Mouse (Mus musculus): ENCODE results near the gene Gm45753. TPM values are rescaled to one million over a fixed set of nuclear protein-coding genes. Genes with fewer than 3 reads are reported as not detected.

The Gm45753 gene
- total and polyA plus RNA-seq, 3 experiments: not detected

DNA sequence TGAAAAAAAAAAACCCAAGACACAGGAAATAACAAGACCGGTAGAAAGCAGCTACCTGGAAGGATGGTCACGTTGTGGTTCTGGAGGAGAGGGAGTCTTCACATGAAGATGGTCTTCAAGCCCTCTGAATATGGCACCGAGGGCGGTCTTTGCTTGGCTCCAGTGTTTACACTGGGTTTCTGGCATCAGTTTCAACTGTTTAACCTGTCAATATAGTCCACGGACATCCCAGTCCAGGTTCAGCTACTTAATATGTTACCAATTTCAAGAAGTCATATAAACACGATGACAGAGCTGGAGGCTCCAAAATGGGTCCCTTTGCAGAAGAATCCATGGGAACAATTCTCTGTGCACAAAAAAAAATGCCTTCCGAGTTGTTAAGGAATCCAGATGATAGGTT, 13.6 kb downstream of the Gm45753 start, which contains the start of gene Klkb1:
Gene Klkb1, minus strand, starts transcription at position 173 of the 400 bp plus-strand sequence.
- Histone ChIP-seq H3K4me3 (no peak within 1 kb of the TSS), H3K27ac (no peak within 1 kb of the TSS), H3K9ac (ENCODE audit: low read depth, low read length) (no peak within 1 kb of the TSS), H3K79me2 (replicated peaks; ENCODE audit: control insufficient read depth, insufficient read depth, low read length) (no peaks in the 10 kb centered on the region), H3K4me1 (ENCODE audit: control insufficient read depth, insufficient read depth, low read length) (no peaks in the 10 kb centered on the region), H3K36me3 (ENCODE audit: control insufficient read depth, insufficient read depth, low read length) (no peaks in the 10 kb centered on the region), H3K27me3 (ENCODE audit: control insufficient read depth, insufficient read depth, low read length) (no peaks in the 10 kb centered on the region)
- intact Hi-C loops (cut with DNase I): no loop called here
- no peak for DNase-seq
- 81% methylated on average over 7 of the region's 7 CpGs for WGBS
- no peak for TF ChIP-seq POLR2A (IDR thresholded peaks at IDR 0.05; ENCODE audit: insufficient read depth, low read depth, low read length)
- no peak for TF ChIP-seq EP300 (IDR thresholded peaks at IDR 0.05; ENCODE audit: insufficient read depth, low read depth, low read length)
- no peak for TF ChIP-seq CTCF (IDR thresholded peaks at IDR 0.05)

- TF ChIP-seq POLR2A (IDR thresholded peaks at IDR 0.05; ENCODE audit: insufficient read depth, low read depth, low read length) (no peak), CTCF (IDR thresholded peaks at IDR 0.05) (no peak), EP300 (IDR thresholded peaks at IDR 0.05; ENCODE audit: insufficient read depth, low read depth, low read length) (no peak)
These were observed 16.5 kb downstream of the Gm45753 start for GRCm38 (mm10) chr8:45291790-45292189.

GRCm38 (mm10) chr8:45281630-45282029, 26.6 kb downstream of the Gm45753 start:
- 78% methylated on average over 8 of the region's 8 CpGs for WGBS
- TF ChIP-seq EP300 (IDR thresholded peaks at IDR 0.05; ENCODE audit: insufficient read depth, low read depth, low read length) (no peak), CTCF (IDR thresholded peaks at IDR 0.05) (no peak), POLR2A (IDR thresholded peaks at IDR 0.05; ENCODE audit: insufficient read depth, low read depth, low read length) (no peak)
- no peak overlapping the region for H3K4me3 ChIP-seq
- H3K4me1 ChIP-seq (ENCODE audit: control insufficient read depth, insufficient read depth, low read length): no peaks in the 10 kb centered on the region
- no peaks in the 10 kb centered on the region for H3K36me3 ChIP-seq (ENCODE audit: control insufficient read depth, insufficient read depth, low read length)
- no peak overlapping the region for H3K27ac ChIP-seq
- no peak for DNase-seq
- no peaks in the 10 kb centered on the region for H3K79me2 ChIP-seq (replicated peaks; ENCODE audit: control insufficient read depth, insufficient read depth, low read length)
- no peaks in the 10 kb centered on the region for H3K27me3 ChIP-seq (ENCODE audit: control insufficient read depth, insufficient read depth, low read length)
- H3K9ac ChIP-seq (ENCODE audit: low read depth, low read length): no peak overlapping the region
- intact Hi-C loops (cut with DNase I): no loop called here

More at GRCm38 (mm10) chr8:45291790-45292189, 16.5 kb downstream of the Gm45753 start:
- intact Hi-C loops (cut with DNase I): no loop called here
- Histone ChIP-seq H3K79me2 (replicated peaks; ENCODE audit: control insufficient read depth, insufficient read depth, low read length) (no peaks in the 10 kb centered on the region), H3K36me3 (ENCODE audit: control insufficient read depth, insufficient read depth, low read length) (no peaks in the 10 kb centered on the region), H3K4me1 (ENCODE audit: control insufficient read depth, insufficient read depth, low read length) (no peaks in the 10 kb centered on the region), H3K27me3 (ENCODE audit: control insufficient read depth, insufficient read depth, low read length) (no peaks in the 10 kb centered on the region), H3K9ac (ENCODE audit: low read depth, low read length) (no peak overlapping the region), H3K4me3 (no peak overlapping the region), H3K27ac (no peak overlapping the region)
- 90% methylated on average over 2 of the region's 2 CpGs for WGBS
- DNase-seq: no peak

DNA sequence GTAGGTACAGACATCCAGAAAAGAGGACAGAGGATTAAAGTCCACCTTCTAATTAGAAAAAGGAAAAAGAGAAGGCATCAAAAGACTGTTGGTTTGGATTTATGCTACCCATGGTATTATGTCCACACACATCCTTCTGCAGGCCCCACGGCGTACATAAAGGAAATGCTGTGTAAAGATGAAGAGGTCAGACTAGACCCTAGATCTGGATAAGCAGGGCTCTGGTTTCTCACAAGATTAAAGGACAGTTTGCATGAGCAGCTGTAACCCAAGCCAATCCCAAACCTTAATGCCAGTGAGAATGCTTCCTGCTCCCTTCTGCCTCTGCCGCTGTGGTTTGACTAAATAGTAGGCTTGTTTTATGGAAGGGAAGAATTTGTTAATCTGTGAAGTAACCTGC, 30.8 kb downstream of the Gm45753 start:
- no peak overlapping the region for H3K4me3 ChIP-seq
- TF ChIP-seq POLR2A (IDR thresholded peaks at IDR 0.05; ENCODE audit: insufficient read depth, low read depth, low read length): no peak
- TF ChIP-seq CTCF (IDR thresholded peaks at IDR 0.05): no peak
- TF ChIP-seq EP300 (IDR thresholded peaks at IDR 0.05; ENCODE audit: insufficient read depth, low read depth, low read length): no peak
- no peaks in the 10 kb centered on the region for H3K4me1 ChIP-seq (ENCODE audit: control insufficient read depth, insufficient read depth, low read length)
- H3K27ac ChIP-seq: no peak overlapping the region
- H3K27me3 ChIP-seq (ENCODE audit: control insufficient read depth, insufficient read depth, low read length): no peaks in the 10 kb centered on the region
- intact Hi-C loops (cut with DNase I): no loop called here
- no peaks in the 10 kb centered on the region for H3K79me2 ChIP-seq (replicated peaks; ENCODE audit: control insufficient read depth, insufficient read depth, low read length)
- no peak for DNase-seq
- no peak overlapping the region for H3K9ac ChIP-seq (ENCODE audit: low read depth, low read length)
- no peaks in the 10 kb centered on the region for H3K36me3 ChIP-seq (ENCODE audit: control insufficient read depth, insufficient read depth, low read length)
- WGBS: 80% methylated on average over 3 of the region's 3 CpGs

- no peaks in the 10 kb centered on the region for H3K79me2 ChIP-seq (replicated peaks; ENCODE audit: control insufficient read depth, insufficient read depth, low read length)
- no peaks in the 10 kb centered on the region for H3K36me3 ChIP-seq (ENCODE audit: control insufficient read depth, insufficient read depth, low read length)
- WGBS: 78% methylated on average over 4 of the region's 4 CpGs
- H3K27ac ChIP-seq: no peak overlapping the region
- no peaks in the 10 kb centered on the region for H3K27me3 ChIP-seq (ENCODE audit: control insufficient read depth, insufficient read depth, low read length)
- no peak overlapping the region for H3K4me3 ChIP-seq
- H3K4me1 ChIP-seq (ENCODE audit: control insufficient read depth, insufficient read depth, low read length): no peaks in the 10 kb centered on the region
- no peak overlapping the region for H3K9ac ChIP-seq (ENCODE audit: low read depth, low read length)
- no peak for TF ChIP-seq EP300 (IDR thresholded peaks at IDR 0.05; ENCODE audit: insufficient read depth, low read depth, low read length)
- TF ChIP-seq POLR2A (IDR thresholded peaks at IDR 0.05; ENCODE audit: insufficient read depth, low read depth, low read length): no peak
- no peak for TF ChIP-seq CTCF (IDR thresholded peaks at IDR 0.05)
- intact Hi-C loops (cut with DNase I): no loop called here
- DNase-seq: no peak
These were observed 33.9 kb downstream of the Gm45753 start for GRCm38 (mm10) chr8:45274317-45274716.

DNA sequence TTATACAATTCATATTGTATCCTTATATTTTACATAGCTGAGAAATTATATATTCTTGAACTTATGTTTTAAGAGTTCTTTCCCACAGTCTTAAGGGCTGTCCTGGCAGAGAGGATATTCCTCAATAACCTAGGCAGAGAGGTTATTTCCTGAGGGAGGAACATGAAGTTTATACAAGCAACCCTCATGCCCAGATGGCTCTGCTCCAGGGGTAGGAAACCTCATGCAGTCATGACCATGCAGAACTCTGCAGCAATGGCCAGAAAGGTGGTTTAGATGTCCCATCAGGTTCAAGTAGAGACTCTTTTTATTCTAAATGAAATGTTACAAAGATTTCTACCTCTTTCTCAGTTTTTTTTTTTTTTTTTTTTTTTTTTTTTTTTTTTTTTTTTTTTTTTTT, 39.2 kb downstream of the Gm45753 start:
- Histone ChIP-seq H3K79me2 (replicated peaks; ENCODE audit: control insufficient read depth, insufficient read depth, low read length) (no peaks in the 10 kb centered on the region), H3K36me3 (ENCODE audit: control insufficient read depth, insufficient read depth, low read length) (no peaks in the 10 kb centered on the region), H3K4me1 (ENCODE audit: control insufficient read depth, insufficient read depth, low read length) (no peaks in the 10 kb centered on the region), H3K4me3 (no peak overlapping the region), H3K27me3 (ENCODE audit: control insufficient read depth, insufficient read depth, low read length) (no peaks in the 10 kb centered on the region), H3K27ac (no peak overlapping the region), H3K9ac (ENCODE audit: low read depth, low read length) (no peak overlapping the region)
- no peak for TF ChIP-seq EP300 (IDR thresholded peaks at IDR 0.05; ENCODE audit: insufficient read depth, low read depth, low read length)
- TF ChIP-seq CTCF (IDR thresholded peaks at IDR 0.05): no peak
- no peak for TF ChIP-seq POLR2A (IDR thresholded peaks at IDR 0.05; ENCODE audit: insufficient read depth, low read depth, low read length)
- intact Hi-C loops (cut with DNase I): no loop called here
- DNase-seq: no peak

All from heart, adult 2 months (tissue).